Comparison of ENCODE assay signal across 10 mouse cellular contexts in genomic region chr8:120475462-120476201, GRCm38 (mm10).
A peak's percentile ranks its signal among the peaks of the same experiment; 100 is the strongest.
DNase-seq lines count a peak whose midpoint lies in the region; ATAC-seq lines count a peak whose summit lies in the region.
"Had no signal": no experiment of that assay in that cellular context is flagged by ENCODE, and none has a peak within 500 bp of the region (broad histone marks: within the 10 kb centered on the region; RNA-seq: fewer than 3 reads in every experiment).

No protein-coding gene starts in this region.

- H3K4me2 ChIP-seq in heart, embryonic 11.5 days = peak overlapping the region; percentile 37
- H3K4me2 ChIP-seq in liver, embryonic 16.5 days (ENCODE audit: low read depth, low read length) = peak overlapping the region; percentile 50

- no peaks in the 10 kb centered on the region for H3K9me3 ChIP-seq in heart, embryonic 11.5 days (replicated peaks; ENCODE audit: control insufficient read depth, low read length)
- H3K9me3 ChIP-seq in erythroblast, embryonic 14.5 days (ENCODE audit: control insufficient read depth, low read length) = no peaks in the 10 kb centered on the region
- no peaks in the 10 kb centered on the region for H3K9me3 ChIP-seq in liver, embryonic 16.5 days (replicated peaks; ENCODE audit: control insufficient read depth, low read length)

- H3K27me3 ChIP-seq in heart, embryonic 11.5 days (ENCODE audit: control insufficient read depth, insufficient read depth, low read length) = peaks cover 3% of the 10 kb centered on the region; the same call in 1 of the 2 replicates
- H3K27me3 ChIP-seq in erythroblast, embryonic 14.5 days (ENCODE audit: control insufficient read depth) = 0 out of 2 replicates have a peak, but pooled peaks cover 2% of the 10 kb centered on the region
- no peaks in the 10 kb centered on the region for H3K27me3 ChIP-seq in liver, embryonic 16.5 days (ENCODE audit: control insufficient read depth, insufficient read depth, low read depth, low read length)

- H3K4me1 ChIP-seq in heart, embryonic 11.5 days (ENCODE audit: control insufficient read depth, insufficient read depth, low read length) = peaks cover 64% of the 10 kb centered on the region
- peaks cover 98% of the 10 kb centered on the region for H3K4me1 ChIP-seq in erythroblast, embryonic 14.5 days (ENCODE audit: control insufficient read depth)
- peaks cover 78% of the 10 kb centered on the region for H3K4me1 ChIP-seq in liver, embryonic 16.5 days (ENCODE audit: control insufficient read depth, low read depth, low read length)

- H3K9ac ChIP-seq in heart, embryonic 11.5 days (ENCODE audit: low read depth, low read length) = peak overlapping the region; percentile 65
- H3K9ac ChIP-seq in liver, embryonic 16.5 days (ENCODE audit: low read depth, low read length) = peak overlapping the region; percentile 67

- peak; percentile 90 for ATAC-seq in heart, embryonic 11.5 days (replicated peaks; ENCODE audit: insufficient number of reproducible peaks, low FRiP score, low TSS enrichment)
- peak; percentile 93 for ATAC-seq in liver, embryonic 16.5 days (ENCODE audit: low read depth)
- ATAC-seq: inflammation-experienced regulatory T-cells, adult 6 months had no signal

- 28% methylated on average over 10 of the region's 10 CpGs for WGBS in heart, embryonic 11.5 days (ENCODE audit: insufficient replicate concordance)
- 13% methylated on average over 10 of the region's 10 CpGs for WGBS in liver, embryonic 16.5 days (ENCODE audit: insufficient replicate concordance)

- no peaks in the 10 kb centered on the region for H3K36me3 ChIP-seq in heart, embryonic 11.5 days (ENCODE audit: control insufficient read depth, insufficient read depth, low read length)
- H3K36me3 ChIP-seq in erythroblast, embryonic 14.5 days (ENCODE audit: control insufficient read depth) = peaks cover 11% of the 10 kb centered on the region
- no peaks in the 10 kb centered on the region for H3K36me3 ChIP-seq in liver, embryonic 16.5 days (ENCODE audit: control insufficient read depth, insufficient read depth)

- no peak for DNase-seq in heart, postnatal 36 days
- peak; percentile 73 for DNase-seq in spleen, adult 12 weeks (ENCODE audit: low spot score)
- DNase-seq in right cerebral cortex, postnatal 25 days = no peak
- DNase-seq in cerebellum, adult 18-20 months = no peak
- no peak for DNase-seq in adipocyte (ENCODE audit: low spot score)
- DNase-seq: cerebellum, adult 9-11 months had no signal

- H3K4me3 ChIP-seq in heart, embryonic 11.5 days (ENCODE audit: low read depth, low read length) = 0 out of 2 replicates have a peak overlapping the region, but pooled peaks have one; percentile 1
- H3K4me3 ChIP-seq in erythroblast, embryonic 14.5 days (replicated peaks) = peak overlapping the region; percentile 51
- H3K4me3 ChIP-seq in liver, embryonic 16.5 days (ENCODE audit: low read depth, low read length) = peak overlapping the region; percentile 14; the same call in 1 of the 2 replicates

- H3K27ac ChIP-seq in heart, embryonic 11.5 days (ENCODE audit: low read depth, low read length) = peak overlapping the region; percentile 83
- peak overlapping the region; percentile 80 for H3K27ac ChIP-seq in liver, embryonic 16.5 days (ENCODE audit: low read length)

- intact Hi-C loops in heart, postnatal 36 days (cut with DNase I) = loop anchor here (2.0 kb wide), 2 partner anchors 13 to 29 kb away; no protein-coding TSS in a partner anchor

Comparison
In these comparisons a context has a peak if more than half of its experiments do, and no peak if none do; other contexts are left out.
1. H3K4me3 ChIP-seq: peak in every context shown above with its lines; median percentile 51 in erythroblast, embryonic 14.5 days; 14 in liver, embryonic 16.5 days; 1 in heart, embryonic 11.5 days.